Mouse (Mus musculus) heart, adult 18-20 months (tissue): ENCODE results near the gene Fto. TPM values are rescaled to one million over a fixed set of nuclear protein-coding genes. Genes with fewer than 3 reads are reported as not detected.
A peak's percentile ranks its signal among the peaks of the same experiment; 100 is the strongest.

Experiments
- DNase-seq, 2 experiments: peaks; one replicate each; pipeline ENCODE4 v3.0.0; 2021 to 2022; ENCODE audit warnings: mixed read lengths in 1 of 2
- total RNA-seq, 2 experiments: library from RNA; stranded (reverse); gene quantifications; 2 replicates each; pipeline ENCODE4 v1.2.3; 2021

Fto gene
- total RNA-seq, 2 experiments from 2014 or later: 59.5 to 66.3 TPM

DNA sequence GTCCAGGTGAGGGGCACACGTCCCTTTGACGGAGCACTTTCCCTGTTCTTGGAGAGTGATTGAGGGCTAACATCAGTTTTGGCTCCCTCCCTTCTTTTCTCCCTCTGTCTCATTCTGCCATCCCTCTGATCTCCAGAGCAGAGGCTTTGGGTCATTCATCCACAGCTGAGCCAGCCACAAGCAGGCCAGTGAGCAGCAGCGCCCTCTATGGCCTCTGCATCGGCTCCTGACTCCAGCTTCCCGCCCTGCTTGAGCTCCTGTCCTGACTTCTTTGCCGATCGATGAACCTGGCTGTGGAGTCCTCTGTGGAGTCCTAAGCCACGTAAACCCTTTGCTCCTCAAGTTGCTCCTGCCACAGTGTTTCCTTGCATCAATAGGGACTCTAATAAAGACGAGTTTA is 10.9 kb downstream of the Fto start:
- peak in 1 of 2 experiments; percentile 11 for DNase-seq

DNA sequence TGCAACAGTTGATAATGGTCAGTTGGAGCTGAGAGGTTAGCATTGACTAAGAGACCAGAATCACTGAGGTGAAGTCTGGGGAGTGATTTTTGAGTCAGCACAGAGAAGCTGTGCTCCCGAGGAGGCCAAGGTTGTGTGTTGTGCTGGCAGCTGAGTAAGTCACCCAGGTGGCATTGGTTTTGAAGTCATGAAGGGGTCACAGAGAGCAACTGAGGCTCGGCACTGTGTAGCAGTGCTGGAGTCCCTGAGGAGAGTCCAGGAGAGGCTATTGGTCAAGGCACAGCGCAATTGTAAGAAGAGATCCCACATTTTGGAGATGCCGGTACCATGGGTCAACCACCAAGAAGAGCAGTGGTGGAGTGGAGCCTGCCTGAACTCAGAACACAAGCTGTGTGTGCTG is 11.6 kb downstream of the Fto start:
- no peak for DNase-seq

DNA sequence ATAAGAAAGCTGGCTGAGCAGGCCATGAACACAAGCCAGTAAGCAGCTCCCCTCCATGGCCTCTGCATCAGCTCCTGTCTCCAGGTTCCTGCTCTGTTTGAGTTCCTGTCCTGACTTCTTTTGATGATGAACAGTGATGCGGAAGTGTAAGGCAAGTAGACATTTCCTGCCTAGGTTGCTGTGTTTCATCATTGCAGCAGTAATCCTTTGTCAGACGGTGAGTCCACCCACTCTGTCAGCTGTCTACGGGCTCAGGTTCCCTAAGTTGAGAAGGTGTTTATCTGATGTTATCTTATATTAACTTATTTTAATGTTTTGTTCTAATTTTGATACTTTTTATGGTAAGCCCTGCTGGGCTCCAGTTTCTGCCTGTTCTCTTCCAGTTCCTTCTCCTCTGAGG is 12.7 kb downstream of the Fto start:
- DNase-seq: no peak

DNA sequence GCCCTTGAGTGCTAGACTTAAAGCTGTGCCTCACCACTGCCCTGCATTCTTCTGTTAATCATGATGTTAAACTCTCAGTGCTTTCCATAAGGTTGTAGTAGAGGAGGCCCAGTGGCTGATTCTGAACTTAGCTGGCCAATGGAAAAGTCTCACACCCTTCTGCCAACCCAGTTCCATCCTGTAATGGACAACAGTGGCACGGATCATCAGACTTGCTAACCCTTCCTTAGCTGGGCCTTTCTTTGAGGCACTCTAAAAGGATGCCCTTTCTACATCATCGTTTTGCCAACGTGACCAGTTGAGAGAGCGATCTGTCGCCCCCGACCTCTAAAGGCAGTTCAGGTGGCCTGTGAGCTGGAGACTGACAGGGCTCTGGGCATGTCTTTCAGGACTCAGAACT is 13.6 kb downstream of the Fto start:
- DNase-seq: no peak

DNA sequence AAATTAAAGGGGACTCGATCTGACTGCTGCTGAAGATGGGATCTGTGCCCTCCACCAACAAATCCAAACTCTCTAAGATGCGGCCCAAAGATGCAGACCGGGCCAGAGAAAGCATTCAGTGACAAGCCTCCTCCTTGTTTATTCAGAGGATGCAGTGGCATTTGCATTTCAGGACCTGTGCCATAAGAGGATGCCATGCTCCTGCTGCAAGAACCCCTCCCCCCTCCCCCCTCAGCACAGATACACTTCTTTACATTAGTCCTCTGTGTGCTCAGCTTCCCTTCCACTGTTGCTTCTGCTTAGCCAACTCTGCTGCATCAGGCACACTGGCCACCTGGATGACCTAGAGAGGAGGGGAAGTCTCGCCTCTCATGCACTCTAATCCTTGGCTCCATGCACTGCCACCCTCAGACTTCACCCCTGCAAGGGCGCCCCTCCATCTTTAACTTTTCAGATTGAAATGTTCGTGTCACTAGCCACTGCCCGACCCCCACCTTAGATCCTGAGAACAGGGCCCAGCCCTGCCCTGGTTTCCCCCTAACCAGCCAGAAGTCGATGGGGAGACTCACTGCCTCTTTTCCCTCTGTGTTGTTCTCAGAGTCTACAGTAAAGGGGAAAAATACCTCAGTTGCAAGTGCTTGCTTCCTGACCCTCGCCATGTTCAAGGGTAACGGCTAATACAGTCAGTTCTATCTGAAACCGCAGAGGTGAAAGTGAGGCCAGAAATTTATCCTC is 14.3 kb downstream of the Fto start:
- no peak for DNase-seq

DNA sequence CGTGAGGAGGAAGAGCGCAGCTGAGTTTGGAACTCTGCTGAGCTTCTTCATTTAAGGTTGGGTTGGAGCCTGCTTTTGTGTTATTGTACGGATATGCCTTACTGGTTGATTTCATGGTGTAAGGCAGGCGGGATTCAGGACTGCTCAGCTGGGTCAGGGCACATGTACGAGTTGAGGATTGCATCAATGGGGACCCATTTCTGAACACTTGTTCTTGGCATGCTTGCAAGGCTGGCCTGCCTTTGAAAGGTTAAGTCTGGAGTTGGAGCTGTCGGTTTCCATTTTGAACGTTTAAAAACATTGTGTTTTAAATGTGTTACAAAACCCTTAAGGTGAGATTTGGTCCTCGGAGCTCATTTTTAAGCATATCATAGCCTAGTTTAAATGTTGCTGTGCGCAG is 15.7 kb downstream of the Fto start:
- no peak for DNase-seq

DNA sequence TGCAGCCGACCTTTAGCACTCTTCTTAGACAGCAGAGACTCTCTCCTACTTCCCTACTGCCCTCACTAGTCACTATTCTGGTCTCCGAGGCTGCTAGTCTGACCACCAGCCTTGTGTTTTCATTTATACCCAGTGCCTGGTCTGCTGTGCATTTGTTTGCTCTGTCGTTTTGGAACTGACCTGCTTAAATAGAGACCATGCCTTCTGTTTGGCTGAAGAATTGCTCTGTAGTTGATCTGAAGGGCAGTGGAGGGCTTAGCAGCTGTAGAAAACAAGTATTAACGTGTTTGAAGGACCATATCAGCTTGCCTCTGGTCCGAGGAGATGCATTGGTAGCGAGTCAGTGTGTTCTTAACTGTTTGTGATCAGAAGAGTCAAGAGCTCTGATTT is 16.1 kb downstream of the Fto start:
- DNase-seq: no peak

DNA sequence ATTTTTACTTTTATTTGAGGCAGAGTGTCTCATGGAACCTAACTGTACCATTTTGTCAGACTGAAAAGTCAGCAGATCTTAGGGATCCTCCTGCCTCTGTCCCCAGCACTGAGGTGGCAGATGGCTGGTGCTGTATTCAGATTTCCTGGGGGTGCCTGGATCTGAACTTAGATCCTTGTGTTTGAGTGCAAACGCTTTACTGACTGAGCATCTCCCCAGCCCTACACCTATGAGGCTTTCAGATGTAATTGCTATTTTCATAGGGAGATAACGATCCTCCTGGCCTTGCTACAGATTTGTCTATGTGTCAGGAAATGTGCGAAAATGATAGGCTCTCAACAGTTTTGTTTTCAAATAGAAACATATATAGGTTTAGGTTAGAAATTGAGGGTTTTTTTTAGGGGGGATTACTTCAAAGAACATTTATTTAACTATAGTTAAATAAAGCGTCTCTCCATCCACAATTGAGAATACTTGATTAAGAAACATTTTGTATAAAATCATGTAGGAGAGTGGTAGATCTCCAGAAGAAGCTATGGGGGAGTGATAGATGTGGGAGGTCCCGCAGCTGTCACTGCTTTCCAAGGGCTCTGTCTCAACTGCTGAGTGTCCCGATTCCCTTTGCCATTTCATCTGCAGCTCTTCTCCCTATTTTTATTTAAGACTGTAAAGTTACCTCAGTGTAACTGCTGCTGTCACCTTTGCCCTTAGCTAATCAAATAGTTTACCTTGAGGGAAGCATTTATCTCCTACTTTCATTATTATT is 25.2 kb downstream of the Fto start:
- DNase-seq: no peak

DNA sequence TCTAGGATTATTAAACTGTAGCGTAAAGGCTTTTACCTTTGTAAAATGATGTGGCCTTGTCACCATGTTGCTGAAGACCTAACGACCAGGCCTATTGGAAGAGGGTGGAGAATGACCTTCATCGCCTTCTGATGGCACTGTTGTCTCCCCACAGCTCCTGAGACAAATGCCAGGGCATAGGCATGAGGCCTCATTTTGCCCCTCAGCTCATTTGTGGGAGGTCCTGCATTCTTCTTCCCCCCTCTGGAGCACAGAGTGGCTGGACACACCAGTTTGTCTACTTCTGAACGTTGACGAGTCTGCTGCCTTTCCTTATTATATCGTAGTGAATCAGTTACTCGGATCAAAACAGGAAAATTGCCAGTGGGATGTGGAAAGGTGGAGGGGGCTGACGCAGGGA is 26.3 kb downstream of the Fto start:
- no peak for DNase-seq

DNA sequence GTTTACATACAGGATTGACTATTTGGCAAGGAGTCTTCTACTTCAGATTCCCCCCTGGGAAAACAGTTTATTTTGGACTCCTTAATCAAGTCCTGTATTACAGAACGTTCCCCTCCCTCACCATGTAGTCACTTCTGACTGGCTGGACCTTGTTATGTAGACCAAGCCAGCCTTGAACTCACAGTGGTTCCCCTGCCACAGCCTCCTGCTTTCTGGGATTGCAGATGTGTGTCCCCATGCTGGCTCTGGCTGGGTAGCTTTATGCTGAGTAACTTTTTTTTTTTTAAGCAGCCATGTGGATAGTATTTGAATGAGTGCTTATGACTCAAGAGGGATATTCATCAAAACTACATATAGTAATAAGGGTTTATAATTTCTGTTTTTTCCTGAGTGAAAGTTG is 27.4 kb downstream of the Fto start:
- DNase-seq: no peak

DNA sequence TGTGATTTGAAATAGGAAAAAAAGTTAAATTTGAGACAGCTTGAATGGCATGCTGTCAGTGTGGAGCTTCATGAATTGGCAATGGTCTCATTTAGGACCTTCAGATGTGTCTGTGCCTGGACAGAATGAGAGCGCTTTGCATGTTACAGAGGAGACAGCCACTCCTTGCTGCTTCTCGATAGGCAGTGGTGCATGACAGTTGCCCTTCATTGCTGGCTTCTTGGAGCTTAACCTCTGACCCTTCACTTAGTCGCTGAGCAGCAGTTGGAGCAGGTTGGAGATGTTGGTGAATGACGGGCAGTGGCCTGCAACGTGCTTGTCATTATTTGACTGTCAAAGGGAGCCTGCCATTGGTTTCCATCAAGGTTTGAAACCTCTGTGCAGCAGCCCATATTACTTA is 28.9 kb downstream of the Fto start:
- no peak for DNase-seq

DNA sequence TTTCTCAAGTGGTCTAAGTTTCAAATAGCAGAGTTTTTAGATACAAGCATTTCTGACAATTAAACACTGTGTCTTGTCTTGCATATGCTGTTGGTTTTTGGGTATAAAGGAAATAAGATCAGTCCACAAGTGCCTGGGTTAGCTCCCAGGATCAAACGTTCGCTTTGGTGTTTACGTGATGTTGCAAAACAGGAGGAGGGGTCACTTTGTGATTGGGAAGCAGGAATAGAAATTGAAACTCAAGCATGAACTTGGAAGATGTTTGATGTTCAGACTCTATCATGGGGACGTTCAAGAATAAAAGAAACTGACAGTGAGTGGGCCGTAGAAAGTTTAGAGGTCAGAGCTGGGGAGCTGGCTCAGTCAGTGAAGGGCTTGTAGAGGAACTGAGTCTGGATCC is 29.5 kb downstream of the Fto start:
- no peak for DNase-seq

DNA sequence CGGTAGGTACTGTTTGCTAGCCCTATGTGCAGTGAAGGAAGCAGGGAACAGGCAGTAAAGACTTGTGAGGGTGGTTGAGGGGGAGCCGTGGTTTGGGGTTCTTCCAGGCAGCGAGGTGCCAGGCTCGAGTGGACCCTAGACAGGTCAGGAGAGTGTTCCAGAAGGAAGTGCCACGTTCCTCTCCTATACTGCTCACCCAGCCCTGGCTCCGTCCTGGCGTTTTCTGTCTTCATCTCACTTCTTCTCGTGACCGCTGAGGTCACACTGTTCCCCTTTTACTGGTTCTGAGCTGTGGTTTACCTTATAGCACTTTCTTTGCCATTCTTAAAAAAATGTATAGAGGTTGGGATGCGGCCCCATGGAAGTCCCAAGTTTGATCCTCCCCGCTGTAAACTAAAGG is 31.3 kb downstream of the Fto start:
- DNase-seq: no peak

DNA sequence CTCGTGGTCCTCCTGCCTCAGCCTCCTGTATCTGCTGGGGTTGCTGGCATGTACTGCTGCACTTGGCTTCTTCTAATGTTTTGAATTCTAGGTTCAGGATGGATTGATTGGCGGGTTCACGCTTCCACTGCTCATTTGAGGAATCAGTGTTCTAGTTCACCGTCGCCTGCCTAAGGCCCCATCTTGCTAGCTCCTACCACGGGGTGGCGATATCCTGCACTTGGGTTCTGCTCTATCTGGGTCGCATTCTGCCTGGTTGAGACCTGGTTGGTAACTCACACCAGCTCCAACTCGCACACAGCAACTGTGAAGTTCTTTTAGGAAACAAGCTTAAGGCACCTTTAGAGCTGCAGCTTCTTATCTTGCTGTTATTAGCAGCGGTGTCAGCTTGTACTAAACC is 33.8 kb downstream of the Fto start:
- no peak for DNase-seq

DNA sequence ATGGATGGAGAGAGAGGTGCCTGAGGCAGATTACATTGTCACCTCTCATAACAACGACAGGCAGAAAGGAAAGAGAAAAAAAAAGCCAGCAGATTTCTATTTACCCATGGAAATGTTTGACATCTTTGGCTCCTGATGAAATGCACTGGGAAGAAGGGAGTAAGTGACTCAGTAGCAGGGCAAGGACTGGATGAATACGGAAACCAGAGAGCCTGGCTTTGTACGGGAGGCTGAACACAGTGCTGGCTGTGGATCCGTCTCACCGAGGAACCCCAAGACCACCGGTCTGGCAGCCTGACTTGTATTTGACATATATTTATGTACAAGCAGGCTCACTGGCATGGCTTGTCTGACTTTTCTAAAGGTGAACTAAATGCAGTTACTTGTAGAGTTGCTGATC is 34.3 kb downstream of the Fto start:
- DNase-seq: no peak

DNA sequence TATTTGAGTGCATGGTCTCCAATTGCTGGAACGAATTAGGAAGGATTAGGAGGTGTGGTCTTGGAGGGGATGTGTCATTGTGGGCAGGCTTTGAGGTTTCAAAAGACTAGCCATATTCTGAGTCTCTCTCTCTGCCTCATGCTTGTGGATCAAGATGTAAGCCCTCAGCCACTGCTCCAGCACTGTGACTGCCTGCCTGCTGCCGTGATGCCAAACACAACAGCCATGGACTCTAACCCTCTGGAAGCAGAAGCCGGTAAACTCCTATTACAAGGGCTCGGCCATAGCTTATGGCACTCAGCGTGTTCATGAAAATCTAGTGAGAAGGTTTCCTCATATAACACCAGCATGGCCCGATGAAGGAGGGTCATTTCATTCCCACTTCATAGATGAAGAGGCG is 36.5 kb downstream of the Fto start:
- no peak for DNase-seq

DNA sequence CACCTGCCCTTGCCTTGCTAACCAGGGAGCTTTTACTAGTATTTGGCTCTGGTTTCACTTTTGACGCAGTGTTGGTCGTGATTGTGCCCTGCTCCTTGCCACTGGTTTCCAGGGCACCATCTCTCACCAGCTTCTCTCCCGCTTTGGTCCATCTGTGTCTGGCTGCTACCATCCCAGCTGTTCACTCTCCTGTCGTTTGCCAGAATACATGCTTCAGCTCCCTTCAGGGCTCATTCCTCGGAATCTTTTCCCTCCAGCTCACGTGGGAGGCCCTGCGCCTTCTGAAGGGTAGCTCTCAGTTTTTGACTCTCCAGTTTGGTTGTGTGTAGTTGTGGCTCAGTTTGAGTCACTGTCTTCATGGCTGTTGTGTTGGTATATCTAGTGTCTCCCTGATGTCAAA is 37.3 kb downstream of the Fto start:
- DNase-seq: no peak

DNA sequence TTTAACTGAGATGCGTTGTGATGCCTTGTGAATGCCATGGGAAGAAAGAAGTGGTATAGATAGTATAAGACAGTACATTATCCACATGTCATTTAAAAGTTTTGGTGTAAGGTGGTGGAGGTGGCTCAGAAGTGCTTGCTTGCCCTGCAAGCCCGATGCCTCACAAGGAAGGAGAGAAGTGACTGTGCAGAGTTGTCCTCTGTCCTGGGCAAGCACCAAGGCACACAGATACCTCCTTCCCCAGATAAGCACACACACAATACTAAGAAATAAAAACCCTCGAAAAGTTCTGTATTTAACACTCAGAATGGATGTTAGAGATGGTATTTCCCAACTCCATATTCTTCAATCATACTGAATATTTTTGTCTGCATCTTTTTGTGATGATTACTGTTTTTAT is 39.3 kb downstream of the Fto start:
- no peak for DNase-seq

DNA sequence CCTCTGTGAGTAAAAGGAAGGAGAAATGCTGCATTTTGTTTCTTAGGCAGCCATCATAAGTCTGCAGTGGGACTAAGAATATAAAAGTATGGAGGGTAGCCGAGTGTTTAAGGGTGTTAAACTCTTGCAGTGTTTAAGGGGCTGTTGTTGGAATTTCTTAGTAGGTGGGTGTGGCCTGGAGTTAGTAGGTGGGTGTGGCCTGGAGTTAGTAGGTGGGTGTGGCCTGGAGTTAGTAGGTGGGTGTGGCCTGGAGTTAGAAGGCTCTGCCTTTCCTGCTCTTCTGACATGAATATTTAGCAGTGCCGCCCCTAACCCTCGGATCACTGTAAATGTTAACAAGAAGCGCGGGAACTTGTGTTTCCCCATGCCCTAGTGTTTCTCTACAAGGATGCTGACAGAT is 39.7 kb downstream of the Fto start:
- DNase-seq: no peak

DNA sequence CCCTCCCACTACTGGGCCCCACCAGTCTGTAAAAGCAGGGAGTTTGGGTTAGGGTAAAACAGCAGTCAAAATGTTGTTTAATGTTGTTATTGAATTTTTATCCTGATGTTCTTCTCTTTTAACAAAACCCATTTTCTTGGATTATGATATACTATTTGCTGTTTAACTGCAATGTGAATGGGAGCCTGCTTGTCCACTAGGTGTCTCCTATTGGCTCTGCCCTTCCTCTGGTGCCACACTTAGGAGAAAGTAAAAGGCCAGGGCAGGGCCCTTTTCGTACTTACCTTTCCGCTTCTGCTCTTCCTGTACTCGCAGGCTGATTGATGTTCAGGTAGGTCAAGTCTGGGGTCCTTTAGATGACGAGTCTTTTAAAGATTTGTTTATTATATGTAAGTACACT is 40.6 kb downstream of the Fto start:
- no peak for DNase-seq

DNA sequence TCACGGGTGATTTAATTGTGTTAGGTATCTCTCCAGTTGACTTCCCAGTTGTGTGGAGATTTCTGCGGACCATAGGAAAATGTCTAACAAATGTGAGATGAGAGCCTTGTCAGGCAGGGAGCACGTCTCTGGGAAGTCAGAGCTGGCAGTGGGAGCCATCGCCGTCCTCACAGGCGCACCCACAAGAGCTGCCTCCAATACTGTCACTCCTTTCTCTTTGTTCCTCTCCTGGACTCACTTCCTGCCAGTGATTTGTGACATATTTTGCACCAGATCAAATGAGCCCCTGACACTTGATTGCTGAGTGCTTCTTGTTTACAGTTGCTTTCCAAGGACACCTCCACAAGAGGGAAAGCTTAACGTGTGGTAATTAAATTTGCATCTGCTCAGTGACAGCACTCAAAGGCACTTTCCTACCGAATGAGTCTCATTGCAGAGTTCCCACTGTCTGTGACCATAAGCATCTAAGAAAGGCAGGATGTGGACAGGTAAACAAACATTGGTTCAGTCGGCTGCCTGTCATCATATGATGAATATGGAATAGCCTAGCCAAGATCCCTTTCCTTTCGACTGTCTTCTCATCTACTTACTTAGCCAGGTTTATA is 42.1 kb downstream of the Fto start:
- DNase-seq: no peak

DNA sequence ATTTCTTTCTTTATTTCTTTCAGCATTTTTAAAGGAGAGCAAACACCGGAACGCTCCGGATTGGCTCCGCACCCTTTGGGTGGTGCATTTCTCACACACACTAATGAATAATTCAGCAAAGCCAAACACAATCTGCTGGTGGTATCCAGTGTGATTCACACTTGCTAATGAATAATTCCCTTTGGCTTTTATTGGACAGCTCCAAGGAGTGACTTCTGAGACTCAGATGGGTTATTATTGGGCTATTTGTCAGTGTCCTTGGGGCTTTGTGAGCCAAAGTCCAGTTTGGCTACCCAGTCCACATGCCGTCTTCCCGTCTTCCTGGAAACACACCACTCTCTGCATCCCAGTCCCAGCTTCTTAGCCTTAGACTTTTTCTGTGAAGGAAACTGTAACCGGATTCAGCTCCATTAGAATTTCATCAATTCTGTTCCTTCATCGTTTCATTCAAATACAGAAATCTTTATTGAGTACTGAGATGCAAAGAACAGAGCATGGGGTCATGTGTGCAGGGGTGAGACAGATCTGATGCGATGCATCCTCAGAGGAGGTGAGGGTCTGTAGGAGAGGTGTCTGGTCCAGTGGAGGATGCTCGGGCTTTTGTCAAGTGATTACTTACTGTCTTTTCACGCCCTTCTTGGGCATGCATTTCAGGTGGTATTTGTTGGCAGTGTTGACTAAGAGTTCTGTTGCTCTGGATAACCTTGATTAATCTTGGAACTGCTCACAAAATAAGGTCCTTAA is 42.8 kb downstream of the Fto start:
- no peak for DNase-seq

DNA sequence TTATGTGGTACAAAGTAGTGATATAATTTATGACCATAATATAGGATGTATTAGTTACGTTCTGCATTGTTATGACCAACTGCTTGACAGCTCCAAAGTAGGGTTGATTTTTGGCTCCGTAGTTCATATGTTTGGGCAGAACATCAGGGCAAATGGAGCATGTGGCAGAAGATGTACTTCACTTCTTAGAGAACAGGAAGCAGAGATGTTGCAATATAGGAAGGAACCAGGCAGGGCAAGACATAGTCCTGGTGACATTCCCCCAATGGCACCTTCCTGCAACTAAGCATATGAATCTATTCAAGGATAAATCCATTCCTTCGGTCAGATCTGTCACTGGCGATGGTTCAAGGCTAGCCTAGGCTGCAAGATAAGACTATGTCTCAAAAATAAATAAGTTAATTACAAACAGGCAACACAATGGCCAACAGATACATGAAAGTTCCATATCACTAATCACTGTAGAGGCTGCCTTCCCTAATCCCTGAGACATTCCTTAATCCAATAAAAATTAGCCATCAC is 44.2 kb downstream of the Fto start:
- DNase-seq: no peak
